Mouse (Mus musculus): ENCODE results near the gene Gm21985. TPM values are rescaled to one million over a fixed set of nuclear protein-coding genes. Genes with fewer than 3 reads are reported as not detected.
"Not testable (repeated sequence)": the region's sequence is repeated elsewhere in the genome, so short reads cannot be mapped to it uniquely, and the experiment has no call there.

Gene Gm21985
- polyA plus RNA-seq, 1 experiment from 2014 or later: not detected

DNA sequence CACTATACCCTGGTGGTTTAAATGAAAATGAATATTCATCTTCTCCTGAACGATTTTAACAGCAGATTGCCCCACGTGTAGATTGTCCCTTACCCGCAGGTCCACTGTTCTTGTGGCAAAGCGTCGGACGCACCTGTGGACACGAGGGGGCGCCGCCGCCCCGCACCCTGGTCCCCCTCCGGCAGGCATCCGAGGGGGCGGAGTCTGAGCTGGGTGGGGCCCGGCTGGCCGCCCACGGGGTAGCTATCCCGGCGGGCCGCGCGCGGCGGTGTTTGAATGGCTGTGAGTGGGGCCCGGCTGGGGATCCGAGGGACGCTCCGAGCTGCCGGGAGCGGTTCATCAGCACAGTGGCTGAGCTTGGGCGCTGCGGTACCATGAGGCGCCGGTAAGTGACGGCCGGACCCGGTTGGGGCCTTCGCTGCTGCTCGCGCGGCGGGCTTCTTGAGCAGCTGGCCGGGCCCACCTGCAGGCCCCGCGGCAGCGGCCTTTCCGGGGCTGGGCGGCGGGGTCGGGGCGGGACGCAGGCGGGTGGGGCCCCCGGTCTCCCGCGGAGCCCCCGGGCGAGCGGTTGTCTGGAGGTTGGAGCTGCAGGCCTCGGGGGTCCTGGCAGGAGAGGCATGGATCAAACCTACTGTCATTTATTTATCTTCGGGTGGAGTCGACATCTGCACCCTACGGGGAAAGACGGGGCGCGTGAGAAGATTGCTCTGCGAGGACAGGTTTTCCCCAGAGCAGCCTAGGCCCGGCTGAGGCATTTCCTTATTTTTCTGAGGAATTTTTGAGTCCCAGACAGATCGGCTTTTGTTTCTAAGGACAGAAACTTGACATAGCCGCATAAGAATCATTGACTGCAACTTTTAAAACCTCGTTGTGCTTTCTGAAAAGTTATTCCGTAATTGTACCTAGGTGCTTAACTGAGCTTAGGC lies 113.1 kb downstream of the Gm21985 start, which contains the start of gene Katnbl1:
TSS of gene Katnbl1 (plus strand) at position 239 of the 926 bp plus-strand sequence.
- H3K27ac ChIP-seq: peak within 1 kb of the TSS; percentile 89
- 0 out of 2 replicates have a peak, but pooled peaks cover 3% of the 10 kb centered on the region for H3K27me3 ChIP-seq
- peak within 1 kb of the TSS; percentile 65 for H3K4me2 ChIP-seq (replicated peaks)
- H3K9me3 ChIP-seq: no peaks in the 10 kb centered on the region
- peak; percentile 99 for ATAC-seq
- no peaks in the 10 kb centered on the region for H3K36me3 ChIP-seq
- H3K9ac ChIP-seq (replicated peaks): peak within 1 kb of the TSS; percentile 96
- peak within 1 kb of the TSS; percentile 96 for H3K4me3 ChIP-seq (replicated peaks)
- H3K4me1 ChIP-seq (replicated peaks): peaks cover 16% of the 10 kb centered on the region
- under 1% methylated on average over 65 of the region's 72 CpGs for WGBS

DNA sequence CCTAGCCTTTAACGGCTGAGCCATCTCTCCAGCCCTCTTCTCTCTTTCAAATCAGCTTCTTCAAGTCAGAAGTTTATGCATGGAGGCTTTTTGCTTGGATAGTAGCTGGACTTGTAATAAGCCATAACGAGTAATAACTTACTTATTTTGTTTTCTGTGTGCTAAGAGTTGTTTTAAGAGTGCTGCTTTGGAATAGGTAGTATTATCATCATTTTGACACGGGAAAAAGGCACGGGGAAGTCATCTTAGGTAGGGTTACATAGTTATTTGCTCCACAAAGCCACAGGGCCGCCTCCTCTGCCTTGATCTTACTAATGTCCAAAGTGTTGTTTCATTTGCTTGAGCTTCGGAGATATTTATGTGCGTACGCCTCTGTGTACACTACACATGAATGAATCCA lies 114.0 kb downstream of the Gm21985 start:
- no peak overlapping the region for H3K27ac ChIP-seq
- H3K4me3 ChIP-seq (replicated peaks): peak overlapping the region; percentile 96
- 48% methylated on average over 8 of the region's 8 CpGs for WGBS
- no peaks in the 10 kb centered on the region for H3K9me3 ChIP-seq
- H3K4me2 ChIP-seq (replicated peaks): peak overlapping the region; percentile 65
- 0 out of 2 replicates have a peak, but pooled peaks cover 3% of the 10 kb centered on the region for H3K27me3 ChIP-seq
- no peak for ATAC-seq
- H3K9ac ChIP-seq (replicated peaks): peak overlapping the region; percentile 96
- H3K36me3 ChIP-seq: no peaks in the 10 kb centered on the region
- H3K4me1 ChIP-seq (replicated peaks): peaks cover 16% of the 10 kb centered on the region

DNA sequence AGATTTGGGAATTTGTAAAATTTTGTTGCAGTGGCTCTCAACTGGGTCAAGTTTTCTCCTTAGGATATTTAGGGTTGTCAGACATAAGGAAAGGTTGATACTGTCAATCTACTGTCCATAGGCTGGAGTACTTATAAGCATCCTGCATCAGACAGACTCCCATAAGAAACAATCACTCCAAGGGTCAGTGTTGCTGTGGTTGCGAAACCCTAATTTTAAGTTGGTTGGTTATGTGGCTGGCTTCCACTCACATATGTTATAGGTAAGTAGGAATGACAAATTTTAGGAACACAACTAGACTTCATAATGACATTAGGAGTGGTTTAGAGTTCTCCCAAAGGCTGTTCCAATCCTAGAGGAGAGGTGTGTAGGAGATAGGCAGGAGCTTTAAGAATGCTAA lies 115.1 kb downstream of the Gm21985 start:
- H3K4me3 ChIP-seq (replicated peaks): no peak overlapping the region
- no peak for ATAC-seq
- H3K9me3 ChIP-seq: no peaks in the 10 kb centered on the region
- peaks cover 16% of the 10 kb centered on the region for H3K4me1 ChIP-seq (replicated peaks)
- WGBS: 96% methylated on average over 1 of the region's 1 CpGs
- H3K27ac ChIP-seq: no peak overlapping the region
- H3K27me3 ChIP-seq: 0 out of 2 replicates have a peak, but pooled peaks cover under 1% of the 10 kb centered on the region
- 0 out of 2 replicates have a peak overlapping the region, but pooled peaks have one; percentile 1 for H3K4me2 ChIP-seq (replicated peaks)
- H3K9ac ChIP-seq (replicated peaks): no peak overlapping the region
- no peaks in the 10 kb centered on the region for H3K36me3 ChIP-seq

DNA sequence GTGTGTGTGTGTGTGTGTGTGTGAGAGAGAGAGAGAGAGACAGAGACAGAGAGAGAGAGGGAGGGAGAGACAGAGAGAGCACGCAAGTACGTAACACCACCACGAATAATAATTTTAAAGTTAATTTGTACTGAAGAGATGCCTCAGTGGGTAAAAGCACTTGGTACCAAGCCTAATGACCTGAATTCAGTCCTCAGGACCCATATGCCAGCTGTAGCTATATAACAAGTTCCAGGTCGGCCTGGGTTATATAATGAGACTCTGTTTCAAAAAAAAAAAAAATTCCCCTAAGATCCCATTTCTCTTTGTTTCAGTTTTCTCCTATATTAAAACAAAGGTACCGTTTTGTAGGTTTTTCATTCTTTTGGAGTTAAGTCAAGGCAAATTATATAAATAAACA lies 124.7 kb downstream of the Gm21985 start:
- Histone ChIP-seq H3K9ac (replicated peaks) (no peak overlapping the region), H3K27me3 (no peaks in the 10 kb centered on the region), H3K27ac (no peak overlapping the region), H3K4me2 (replicated peaks) (no peak overlapping the region), H3K4me1 (replicated peaks) (peaks cover 4% of the 10 kb centered on the region), H3K4me3 (replicated peaks) (no peak overlapping the region), H3K36me3 (no peaks in the 10 kb centered on the region), H3K9me3 (no peaks in the 10 kb centered on the region)
- no peak for ATAC-seq
- WGBS: 97% methylated on average over 5 of the region's 5 CpGs

DNA sequence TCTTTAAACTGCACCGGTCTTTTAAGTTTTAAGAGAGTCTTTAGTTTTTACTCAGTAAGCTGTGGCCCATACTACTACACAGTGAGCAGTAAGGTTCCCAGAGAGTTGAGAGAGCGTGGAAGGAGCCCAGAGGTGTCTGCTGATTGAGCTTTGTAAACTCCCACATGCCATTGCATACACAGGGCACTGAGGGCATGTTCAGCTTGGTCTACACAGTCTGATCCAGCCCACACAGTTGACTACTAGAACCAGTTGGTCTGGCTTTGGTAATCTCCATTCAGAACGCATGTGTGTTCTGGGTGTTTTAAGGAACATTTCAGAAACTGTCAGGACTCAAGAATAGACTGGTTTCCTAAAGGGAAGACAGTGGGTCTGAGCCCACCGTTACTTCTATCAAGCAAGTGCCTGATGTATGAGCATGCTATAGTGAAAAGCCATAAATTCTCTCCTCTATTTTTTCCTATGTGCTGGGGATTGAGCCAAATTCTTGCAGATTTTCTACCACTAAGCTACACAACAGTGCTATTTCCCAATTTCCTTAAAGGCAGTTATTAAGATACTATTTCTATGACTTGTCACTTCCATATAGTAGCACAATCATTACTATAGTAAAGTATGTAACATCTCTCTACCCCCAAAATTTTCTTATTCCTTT lies 125.4 kb downstream of the Gm21985 start:
- no peak overlapping the region for H3K4me2 ChIP-seq (replicated peaks)
- no peak for ATAC-seq

DNA sequence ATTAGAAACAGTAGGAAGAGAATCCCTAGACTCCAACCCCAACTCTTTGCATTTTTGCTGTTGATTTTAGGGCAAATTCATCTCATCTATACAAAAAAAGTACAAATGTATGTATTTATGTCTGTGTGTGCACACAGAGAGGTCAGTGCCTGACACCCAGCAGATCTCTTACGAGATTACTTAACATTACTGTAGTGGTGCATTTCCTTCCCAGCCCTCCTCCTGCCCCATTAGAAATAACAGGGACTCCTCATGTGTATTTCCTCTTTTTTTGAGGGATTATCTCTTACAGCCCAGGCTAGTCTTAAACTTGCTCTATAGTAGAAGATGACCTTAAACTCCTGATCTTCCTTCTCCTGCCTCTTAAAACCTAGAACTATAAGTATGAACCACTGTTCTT lies 126.6 kb downstream of the Gm21985 start:
- Histone ChIP-seq H3K36me3 (no peaks in the 10 kb centered on the region), H3K4me2 (replicated peaks) (no peak overlapping the region), H3K9me3 (no peaks in the 10 kb centered on the region), H3K27me3 (no peaks in the 10 kb centered on the region), H3K9ac (replicated peaks) (no peak overlapping the region), H3K27ac (no peak overlapping the region), H3K4me1 (replicated peaks) (peaks cover 4% of the 10 kb centered on the region; the same call in 1 of the 2 replicates), H3K4me3 (replicated peaks) (no peak overlapping the region)
- 97% methylated on average over 1 of the region's 1 CpGs for WGBS
- ATAC-seq: no peak

More for the DNA sequence above, 125.4 kb downstream of the Gm21985 start:
- H3K9me3 ChIP-seq: no peaks in the 10 kb centered on the region
- H3K9ac ChIP-seq (replicated peaks): no peak overlapping the region
- no peaks in the 10 kb centered on the region for H3K36me3 ChIP-seq
- no peak overlapping the region for H3K27ac ChIP-seq
- peaks cover 4% of the 10 kb centered on the region; the same call in 1 of the 2 replicates for H3K4me1 ChIP-seq (replicated peaks)
- WGBS: 94% methylated on average over 4 of the region's 4 CpGs
- H3K4me3 ChIP-seq (replicated peaks): no peak overlapping the region
- H3K27me3 ChIP-seq: no peaks in the 10 kb centered on the region

DNA sequence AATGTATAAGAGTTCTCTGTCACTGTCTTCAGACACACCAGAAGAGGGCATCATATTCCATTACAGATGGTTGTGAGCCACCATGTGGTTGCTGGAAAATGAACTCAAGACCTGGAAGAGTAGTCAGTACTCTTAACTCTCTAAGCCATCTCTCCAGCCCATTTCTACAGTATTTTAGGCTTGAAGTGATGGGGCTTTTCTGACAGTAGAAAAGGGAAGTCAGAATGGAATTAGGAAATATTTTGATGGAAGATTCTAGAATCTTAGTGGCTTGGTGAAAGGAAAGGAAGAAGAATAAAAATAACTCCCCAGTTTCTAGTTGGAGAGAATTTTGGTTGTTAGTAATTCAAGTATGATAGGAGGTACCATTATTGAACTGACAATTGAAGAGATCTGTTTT lies 127.8 kb downstream of the Gm21985 start:
- no peak for ATAC-seq
- Histone ChIP-seq H3K4me2 (replicated peaks) (no peak overlapping the region), H3K4me3 (replicated peaks) (no peak overlapping the region), H3K27me3 (no peaks in the 10 kb centered on the region), H3K9ac (replicated peaks) (no peak overlapping the region), H3K9me3 (no peaks in the 10 kb centered on the region), H3K36me3 (no peaks in the 10 kb centered on the region), H3K4me1 (replicated peaks) (peaks cover 4% of the 10 kb centered on the region; the same call in 1 of the 2 replicates), H3K27ac (no peak overlapping the region)

DNA sequence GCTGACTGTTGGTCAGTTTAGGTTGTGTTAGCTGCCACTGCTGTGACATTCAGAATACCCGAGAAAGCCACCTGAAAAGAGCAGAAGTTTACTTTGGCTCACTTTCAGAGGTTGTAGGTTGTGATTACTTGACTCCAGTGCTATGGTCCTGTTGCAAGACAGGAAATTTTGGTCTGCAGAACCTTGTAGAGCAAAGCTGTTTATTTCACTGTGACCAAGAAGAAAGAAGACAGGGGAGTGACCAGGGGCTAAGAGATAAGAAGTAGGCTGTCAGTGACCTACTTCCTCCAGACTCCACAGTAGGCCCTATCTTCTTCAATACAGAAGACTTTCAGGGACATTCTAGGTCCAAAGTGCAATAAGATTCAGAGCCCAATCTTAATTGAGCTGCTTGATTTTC lies 130.5 kb downstream of the Gm21985 start:
- Histone ChIP-seq H3K4me3 (replicated peaks) (no peak overlapping the region), H3K4me2 (replicated peaks) (no peak overlapping the region), H3K27ac (no peak overlapping the region), H3K27me3 (no peaks in the 10 kb centered on the region), H3K4me1 (replicated peaks) (no peaks in the 10 kb centered on the region), H3K36me3 (no peaks in the 10 kb centered on the region), H3K9me3 (no peaks in the 10 kb centered on the region), H3K9ac (replicated peaks) (no peak overlapping the region)
- ATAC-seq: no peak
- 78% methylated on average over 1 of the region's 1 CpGs for WGBS

DNA sequence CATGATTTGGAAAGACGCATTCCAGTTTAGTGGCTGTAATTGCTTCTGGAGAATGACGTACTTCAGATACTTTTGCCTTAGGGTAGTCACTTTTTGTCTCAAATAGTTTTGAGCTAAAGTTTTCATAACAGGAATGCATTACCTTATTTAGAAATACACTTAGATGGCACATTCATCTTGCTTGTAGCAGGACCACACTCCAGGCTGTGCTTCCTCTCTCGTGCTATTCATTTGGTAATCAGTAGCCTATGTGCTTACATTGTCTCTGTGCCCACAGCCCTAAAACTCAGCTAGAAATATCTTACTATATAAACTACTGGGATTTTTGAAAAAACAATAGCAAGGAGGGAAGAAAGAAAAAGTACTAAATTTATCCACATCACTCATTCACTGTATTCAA lies 140.9 kb downstream of the Gm21985 start:
- H3K4me3 ChIP-seq (replicated peaks): no peak overlapping the region
- peaks cover 22% of the 10 kb centered on the region for H3K36me3 ChIP-seq
- H3K27me3 ChIP-seq: no peaks in the 10 kb centered on the region
- no peaks in the 10 kb centered on the region for H3K4me1 ChIP-seq (replicated peaks)
- H3K27ac ChIP-seq: no peak overlapping the region
- no peak overlapping the region for H3K9ac ChIP-seq (replicated peaks)
- WGBS: 91% methylated on average over 3 of the region's 3 CpGs
- no peaks in the 10 kb centered on the region for H3K9me3 ChIP-seq
- ATAC-seq: no peak
- no peak overlapping the region for H3K4me2 ChIP-seq (replicated peaks)

DNA sequence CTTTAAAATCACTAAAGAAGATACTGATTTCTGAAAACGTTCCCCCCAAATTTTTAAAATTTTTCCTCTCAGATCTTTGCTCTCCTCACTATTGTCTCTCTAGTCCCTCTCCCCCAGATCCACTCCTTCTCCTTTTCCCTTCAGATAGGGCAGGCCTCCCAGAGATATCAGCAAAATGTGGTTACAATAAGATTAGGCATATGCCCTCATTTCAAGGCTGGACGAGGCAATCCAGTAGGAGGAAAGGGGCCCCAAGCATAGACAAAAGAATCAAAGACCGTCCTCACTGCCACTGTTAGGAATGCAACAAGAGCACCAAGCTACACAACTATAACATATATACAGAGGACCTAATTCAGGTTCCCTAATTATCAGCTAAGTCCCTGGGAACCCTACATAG lies 159.2 kb downstream of the Gm21985 start:
- H3K4me3 ChIP-seq (replicated peaks): no peak overlapping the region
- H3K9ac ChIP-seq (replicated peaks): no peak overlapping the region
- H3K27me3 ChIP-seq: no peaks in the 10 kb centered on the region
- no peaks in the 10 kb centered on the region for H3K36me3 ChIP-seq
- no peak overlapping the region for H3K4me2 ChIP-seq (replicated peaks)
- H3K9me3 ChIP-seq: no peaks in the 10 kb centered on the region
- ATAC-seq: no peak
- 73% methylated on average over 3 of the region's 3 CpGs for WGBS
- H3K27ac ChIP-seq: no peak overlapping the region
- H3K4me1 ChIP-seq (replicated peaks): no peaks in the 10 kb centered on the region

DNA sequence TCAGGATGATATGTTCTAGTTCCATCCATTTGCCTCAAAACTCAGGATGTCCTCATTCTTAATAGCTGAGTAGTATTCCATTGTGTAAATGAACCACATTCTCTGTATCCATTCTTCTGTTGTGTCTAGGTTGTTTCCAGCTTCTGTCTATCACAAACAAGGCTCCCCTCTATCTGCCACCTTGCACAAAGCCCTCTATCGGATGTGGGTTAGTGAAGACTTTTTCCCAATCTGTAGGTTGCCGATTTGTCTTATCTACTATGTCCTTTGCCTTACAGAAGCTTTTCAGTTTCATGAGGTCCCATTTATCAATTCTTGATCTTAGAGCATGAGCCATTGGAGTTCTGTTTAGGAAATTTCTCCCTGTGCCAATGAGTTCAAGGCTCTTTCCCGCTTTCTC lies 162.4 kb downstream of the Gm21985 start:
- H3K9me3 ChIP-seq; H3K4me2 ChIP-seq (replicated peaks); H3K36me3 ChIP-seq; H3K9ac ChIP-seq (replicated peaks); H3K4me3 ChIP-seq (replicated peaks); H3K4me1 ChIP-seq (replicated peaks); ATAC-seq; H3K27me3 ChIP-seq; H3K27ac ChIP-seq: not testable (repeated sequence)
- WGBS: 90% methylated on average over 3 of the region's 3 CpGs

DNA sequence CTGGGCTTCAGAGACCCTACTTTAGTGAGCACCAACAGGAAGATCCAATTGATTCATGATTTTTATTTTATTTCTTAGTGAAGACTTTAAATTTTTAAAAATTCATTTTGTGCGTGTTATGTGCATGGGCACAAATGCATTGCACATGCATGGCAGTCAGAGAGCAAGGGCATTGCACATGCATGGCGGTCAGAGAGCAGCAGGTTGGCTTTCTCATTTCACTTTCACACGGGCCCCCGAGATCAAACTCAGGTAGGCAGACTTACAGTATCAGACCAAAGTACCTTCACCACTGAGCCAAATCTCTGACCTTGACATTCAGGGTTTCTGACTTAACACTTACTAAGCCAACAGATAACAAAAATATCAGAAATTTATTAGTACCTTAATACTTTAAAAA lies 163.6 kb downstream of the Gm21985 start:
- 94% methylated on average over 4 of the region's 4 CpGs for WGBS
- no peak for ATAC-seq
- H3K4me1 ChIP-seq (replicated peaks): no peaks in the 10 kb centered on the region

More for the DNA sequence above, 163.6 kb downstream of the Gm21985 start:
- no peaks in the 10 kb centered on the region for H3K9me3 ChIP-seq
- no peak overlapping the region for H3K27ac ChIP-seq
- no peak overlapping the region for H3K4me2 ChIP-seq (replicated peaks)
- H3K4me3 ChIP-seq (replicated peaks): no peak overlapping the region
- no peak overlapping the region for H3K9ac ChIP-seq (replicated peaks)
- H3K36me3 ChIP-seq: no peaks in the 10 kb centered on the region
- no peaks in the 10 kb centered on the region for H3K27me3 ChIP-seq
